Mouse (Mus musculus): ENCODE measurements around the gene Bri3bp.

GRCm38 (mm10) chr5:125479376-125479775 is 38.0 kb downstream of the Bri3bp start:
- TF ChIP-seq CTCF (IDR thresholded peaks at IDR 0.05; ENCODE audit: borderline replicate concordance, extremely low read depth, insufficient read depth, insufficient read length) (no peak), POLR2A (IDR thresholded peaks at IDR 0.05; ENCODE audit: borderline replicate concordance, extremely low read depth, insufficient read depth, insufficient read length, poor library complexity, severe bottlenecking) (no peak)

Measured in brain, embryonic 14.5 days (tissue).